In genomic region chr7:19749389-19750216, GRCm38 (mm10) we compare ENCODE assay signal across 8 mouse cellular contexts. TPM values are rescaled to one million over a fixed set of nuclear protein-coding genes. Genes with fewer than 3 reads are reported as not detected.
DNase-seq lines count a peak whose midpoint lies in the region; ATAC-seq and TF ChIP-seq lines count a peak whose summit lies in the region.

No protein-coding gene starts in this region.

- under 1% methylated on average over 44 of the region's 46 CpGs for WGBS in forebrain, embryonic 13.5 days
- under 1% methylated on average over 38 of the region's 46 CpGs for WGBS in large intestine, adult 2 months
- 1% methylated on average over 38 of the region's 46 CpGs for WGBS in liver, postnatal 0 days (ENCODE audit: insufficient replicate concordance)
- WGBS in neural tube, embryonic 14.5 days, result under 1% methylated on average over 39 of the region's 46 CpGs

- peak; percentile 86 for TF ChIP-seq CTCF in ES-Bruce4 (IDR thresholded peaks at IDR 0.05; ENCODE audit: low read depth, low read length)
- TF ChIP-seq CTCF in liver, postnatal 0 days (IDR thresholded peaks at IDR 0.05; ENCODE audit: low read depth), result peak; percentile 94

- peak; percentile 80; the same call in 1 of the 2 replicates for ATAC-seq in cerebellum, adult (ENCODE audit: insufficient number of reproducible peaks, low FRiP score, low TSS enrichment)
- peak; percentile 94 for ATAC-seq in forebrain, embryonic 13.5 days
- ATAC-seq in liver, postnatal 0 days, result peak; percentile 95
- ATAC-seq in neural tube, embryonic 14.5 days (ENCODE audit: low read depth), result peak; percentile 93

- peak overlapping the region; percentile 12; the same call in 1 of the 2 replicates for H3K27ac ChIP-seq in ES-Bruce4 (ENCODE audit: insufficient read depth, low read length)
- H3K27ac ChIP-seq in forebrain, embryonic 13.5 days, result peak overlapping the region; percentile 78
- peak overlapping the region; percentile 82 for H3K27ac ChIP-seq in liver, postnatal 0 days (ENCODE audit: low read depth)
- peak overlapping the region; percentile 78 for H3K27ac ChIP-seq in neural tube, embryonic 14.5 days (ENCODE audit: low read depth, low read length)

- peak overlapping the region; percentile 79 for H3K4me2 ChIP-seq in forebrain, embryonic 13.5 days
- H3K4me2 ChIP-seq in liver, postnatal 0 days (ENCODE audit: low read depth, low read length), result peak overlapping the region; percentile 90
- peak overlapping the region; percentile 68 for H3K4me2 ChIP-seq in neural tube, embryonic 14.5 days (ENCODE audit: low read depth, low read length)

- TF ChIP-seq POLR2A in ES-Bruce4 (IDR thresholded peaks at IDR 0.05; ENCODE audit: insufficient read depth, low read length), result peak; percentile 54

- peak overlapping the region; percentile 79 for H3K9ac ChIP-seq in ES-Bruce4 (ENCODE audit: low read depth, poor library complexity, severe bottlenecking)
- peak overlapping the region; percentile 91 for H3K9ac ChIP-seq in forebrain, embryonic 13.5 days
- peak overlapping the region; percentile 70 for H3K9ac ChIP-seq in liver, postnatal 0 days (replicated peaks)
- peak overlapping the region; percentile 86 for H3K9ac ChIP-seq in neural tube, embryonic 14.5 days (replicated peaks; ENCODE audit: low read depth, low read length)

- H3K4me3 ChIP-seq in ES-Bruce4 (ENCODE audit: low read depth, low read length), result peak overlapping the region; percentile 84
- peak overlapping the region; percentile 76 for H3K4me3 ChIP-seq in forebrain, embryonic 13.5 days
- H3K4me3 ChIP-seq in liver, postnatal 0 days (ENCODE audit: low read depth, low read length), result peak overlapping the region; percentile 61
- H3K4me3 ChIP-seq in neural tube, embryonic 14.5 days (ENCODE audit: low read depth, low read length), result peak overlapping the region; percentile 82

- intact Hi-C loops in heart, postnatal 10 days (cut with DNase I), result loop anchor here (1.0 to 5.0 kb wide), 4 partner anchors 33 to 183 kb away; no protein-coding TSS in a partner anchor

- no peaks in the 10 kb centered on the region for H3K27me3 ChIP-seq in ES-Bruce4 (ENCODE audit: control insufficient read depth, insufficient read depth, low read length, poor library complexity, severe bottlenecking)
- no peaks in the 10 kb centered on the region; the same call in 1 of the 2 replicates for H3K27me3 ChIP-seq in forebrain, embryonic 13.5 days
- no peaks in the 10 kb centered on the region for H3K27me3 ChIP-seq in liver, postnatal 0 days (ENCODE audit: insufficient read depth, low read length)
- H3K27me3 ChIP-seq in neural tube, embryonic 14.5 days (ENCODE audit: control insufficient read depth, insufficient read depth, low read length), result no peaks in the 10 kb centered on the region

- peaks cover 11% of the 10 kb centered on the region for H3K4me1 ChIP-seq in ES-Bruce4 (ENCODE audit: control insufficient read depth, insufficient read depth, low read length)
- H3K4me1 ChIP-seq in forebrain, embryonic 13.5 days, result peaks cover 32% of the 10 kb centered on the region
- H3K4me1 ChIP-seq in liver, postnatal 0 days (ENCODE audit: insufficient read depth), result peaks cover 46% of the 10 kb centered on the region
- peaks cover 23% of the 10 kb centered on the region for H3K4me1 ChIP-seq in neural tube, embryonic 14.5 days (ENCODE audit: control insufficient read depth, insufficient read depth, low read length)

- H3K36me3 ChIP-seq in ES-Bruce4 (ENCODE audit: control insufficient read depth, insufficient read depth, low read length, poor library complexity, severe bottlenecking), result no peaks in the 10 kb centered on the region
- no peaks in the 10 kb centered on the region for H3K36me3 ChIP-seq in forebrain, embryonic 13.5 days (ENCODE audit: poor library complexity, severe bottlenecking)
- H3K36me3 ChIP-seq in liver, postnatal 0 days (replicated peaks; ENCODE audit: insufficient read depth, low read length), result no peaks in the 10 kb centered on the region
- H3K36me3 ChIP-seq in neural tube, embryonic 14.5 days (ENCODE audit: control insufficient read depth, insufficient read depth, low read length), result no peaks in the 10 kb centered on the region

- peak; percentile 97 to 99 for DNase-seq in heart, postnatal 10 days
- peak; percentile 98 for DNase-seq in large intestine, adult 2 months (ENCODE audit: low read depth, low spot score)
- peak; percentile 94 for DNase-seq in liver, postnatal 0 days
- peak; percentile 99 for DNase-seq in testis, postnatal 10 days (ENCODE audit: low spot score)

- TF ChIP-seq EP300 in ES-Bruce4 (IDR thresholded peaks at IDR 0.05; ENCODE audit: insufficient read depth, low read depth, low read length), result peak; percentile 72
- TF ChIP-seq EP300 in liver, postnatal 0 days (IDR thresholded peaks at IDR 0.05; ENCODE audit: low read depth), result peak; percentile 54; the same call in 1 of the 2 replicates

- H3K9me3 ChIP-seq in ES-Bruce4 (replicated peaks; ENCODE audit: control insufficient read depth, insufficient read depth, low read length, poor library complexity, severe bottlenecking), result no peaks in the 10 kb centered on the region
- no peaks in the 10 kb centered on the region for H3K9me3 ChIP-seq in forebrain, embryonic 13.5 days (replicated peaks)
- H3K9me3 ChIP-seq in liver, postnatal 0 days (ENCODE audit: low read length), result no peaks in the 10 kb centered on the region
- H3K9me3 ChIP-seq in neural tube, embryonic 14.5 days (ENCODE audit: control insufficient read depth, low read length), result no peaks in the 10 kb centered on the region

RNA-seq across cellular contexts. Expression of gene Nectin2, which starts 0.7 kb away (rescaled TPM):
- 86.7 and 97.9 TPM in 2 replicates for polyA plus RNA-seq in ES-Bruce4 (2011; ENCODE audit: insufficient read depth, insufficient read length, low read depth, missing spikeins)
- polyA plus RNA-seq in forebrain, embryonic 13.5 days (2015; fragmentation: Nextera tagmentation; extraction: Ambion mirVana), result 34.6 and 38.0 TPM in 2 replicates
- 10 to 100 TPM; 43.1 to 45.2 TPM for total RNA-seq in heart, postnatal 10 days (2021)
- 132 and 182 TPM in 2 replicates for polyA plus RNA-seq in large intestine, adult 2 months (2012; rRNA removed)
- polyA plus RNA-seq in liver, postnatal 0 days (2015; fragmentation: Nextera tagmentation; extraction: Ambion mirVana), result 51.0 and 51.3 TPM in 2 replicates
- polyA plus RNA-seq in neural tube, embryonic 14.5 days (2014; fragmentation: Nextera tagmentation; extraction: Ambion mirVana), result 44.7 and 47.4 TPM in 2 replicates

RNA-seq across cellular contexts. Expression of gene Bcam, which starts 21.2 kb away (rescaled TPM):
- polyA plus RNA-seq in ES-Bruce4 (2011; ENCODE audit: insufficient read depth, insufficient read length, low read depth, missing spikeins), result 138 and 154 TPM in 2 replicates
- polyA plus RNA-seq in forebrain, embryonic 13.5 days (2015; fragmentation: Nextera tagmentation; extraction: Ambion mirVana), result 4.4 and 5.7 TPM in 2 replicates
- 100 to 1,000 TPM; 299 to 317 TPM for total RNA-seq in heart, postnatal 10 days (2021)
- polyA plus RNA-seq in large intestine, adult 2 months (2012; rRNA removed), result 27.0 and 28.4 TPM in 2 replicates
- polyA plus RNA-seq in liver, postnatal 0 days (2015; fragmentation: Nextera tagmentation; extraction: Ambion mirVana), result 8.8 and 9.3 TPM in 2 replicates
- 9.3 and 16.0 TPM in 2 replicates for polyA plus RNA-seq in neural tube, embryonic 14.5 days (2014; fragmentation: Nextera tagmentation; extraction: Ambion mirVana)

RNA-seq across cellular contexts. Expression of gene Tomm40, which starts 34.4 kb away (rescaled TPM):
- polyA plus RNA-seq in ES-Bruce4 (2011; ENCODE audit: insufficient read depth, insufficient read length, low read depth, missing spikeins), result 68.2 TPM in 2 replicates
- polyA plus RNA-seq in forebrain, embryonic 13.5 days (2015; fragmentation: Nextera tagmentation; extraction: Ambion mirVana), result 112 and 118 TPM in 2 replicates
- total RNA-seq in heart, postnatal 10 days (2021), result 100 to 1,000 TPM; 129 to 131 TPM
- polyA plus RNA-seq in large intestine, adult 2 months (2012; rRNA removed), result 97.8 and 115 TPM in 2 replicates
- 81.5 and 83.6 TPM in 2 replicates for polyA plus RNA-seq in liver, postnatal 0 days (2015; fragmentation: Nextera tagmentation; extraction: Ambion mirVana)
- 121 and 124 TPM in 2 replicates for polyA plus RNA-seq in neural tube, embryonic 14.5 days (2014; fragmentation: Nextera tagmentation; extraction: Ambion mirVana)

RNA-seq across cellular contexts. Expression of gene Cblc, which starts 47.0 kb away (rescaled TPM):
- polyA plus RNA-seq in ES-Bruce4 (2011; ENCODE audit: insufficient read depth, insufficient read length, low read depth, missing spikeins), result 17.1 and 23.2 TPM in 2 replicates
- not detected in 2 replicates for polyA plus RNA-seq in forebrain, embryonic 13.5 days (2015; fragmentation: Nextera tagmentation; extraction: Ambion mirVana)
- under 1 TPM in 1 of 2 experiments, not detected in 1; 0.50 TPM for total RNA-seq in heart, postnatal 10 days (2021)
- 78.4 and 107 TPM in 2 replicates for polyA plus RNA-seq in large intestine, adult 2 months (2012; rRNA removed)
- polyA plus RNA-seq in liver, postnatal 0 days (2015; fragmentation: Nextera tagmentation; extraction: Ambion mirVana), result 9.6 and 10.8 TPM in 2 replicates
- polyA plus RNA-seq in neural tube, embryonic 14.5 days (2014; fragmentation: Nextera tagmentation; extraction: Ambion mirVana), result 0.54 TPM in 1 of 2 replicates, not detected in the other

RNA-seq across cellular contexts. Expression of gene Apoe, which starts 50.6 kb away (rescaled TPM):
- 1,030 and 1,048 TPM in 2 replicates for polyA plus RNA-seq in ES-Bruce4 (2011; ENCODE audit: insufficient read depth, insufficient read length, low read depth, missing spikeins)
- polyA plus RNA-seq in forebrain, embryonic 13.5 days (2015; fragmentation: Nextera tagmentation; extraction: Ambion mirVana), result 118 and 125 TPM in 2 replicates
- total RNA-seq in heart, postnatal 10 days (2021), result 100 to 1,000 TPM; 268 to 276 TPM
- 393 and 660 TPM in 2 replicates for polyA plus RNA-seq in large intestine, adult 2 months (2012; rRNA removed)
- 20,006 and 20,209 TPM in 2 replicates for polyA plus RNA-seq in liver, postnatal 0 days (2015; fragmentation: Nextera tagmentation; extraction: Ambion mirVana)
- 310 and 558 TPM in 2 replicates for polyA plus RNA-seq in neural tube, embryonic 14.5 days (2014; fragmentation: Nextera tagmentation; extraction: Ambion mirVana)

Comparison
In these comparisons a context has a peak if more than half of its experiments do, and no peak if none do; other contexts are left out.
1. Peak in every context shown above with its lines: DNase-seq, ATAC-seq, H3K4me3 ChIP-seq and H3K27ac ChIP-seq.
2. H3K27ac ChIP-seq: peak in every context shown above with its lines; median percentile 82 in liver, postnatal 0 days; 78 in forebrain, embryonic 13.5 days; 78 in neural tube, embryonic 14.5 days; 12 in ES-Bruce4.